Mouse (Mus musculus): Measurements from ENCODE around the gene Ecd. TPM values are rescaled to one million over a fixed set of nuclear protein-coding genes. Genes with fewer than 3 reads are reported as not detected.

Ecd gene
- total RNA-seq, 1 experiment, result 53.5 TPM

- H3K36me3 ChIP-seq (ENCODE audit: control insufficient read depth, insufficient read depth, low read length, poor library complexity, severe bottlenecking), result peaks cover 14% of the 10 kb centered on the region
- H3K4me1 ChIP-seq (ENCODE audit: control insufficient read depth in 2 of 2, insufficient read depth in 2 of 2, low read length in 2 of 2, poor library complexity in 1 of 2), result no peaks in the 10 kb centered on the region
- in situ Hi-C loops (cut with MboI; ENCODE audit: low sequenced_read_pairs in 2 of 2, unreplicated experiment in 2 of 2), result no loop called here
- H3K4me3 ChIP-seq (ENCODE audit: insufficient read depth in 1 of 2, low read depth in 1 of 2, low read length in 2 of 2, poor library complexity in 1 of 2, severe bottlenecking in 1 of 2), result no peak overlapping the region
- DNase-seq (ENCODE audit: low read depth, low spot score), result no peak
- no peak overlapping the region for H3K27ac ChIP-seq (ENCODE audit: insufficient read depth, low read depth, low read length, poor library complexity, severe bottlenecking)
- TF ChIP-seq CHD2 (IDR thresholded peaks at IDR 0.05; ENCODE audit: low read depth, low read length) (no peak), HCFC1 (IDR thresholded peaks at IDR 0.05; ENCODE audit: borderline replicate concordance, insufficient read depth, low read length) (no peak), ZC3H11A (IDR thresholded peaks at IDR 0.05; ENCODE audit: borderline replicate concordance, low read depth, low read length) (no peak), MAFK (IDR thresholded peaks at IDR 0.05; ENCODE audit: insufficient read depth, low read depth, low read length) (no peak), ZNF384 (IDR thresholded peaks at IDR 0.05; ENCODE audit: low read depth, low read length) (no peak)
- H3K9me3 ChIP-seq (ENCODE audit: control insufficient read depth, insufficient read depth, low read depth, low read length), result no peaks in the 10 kb centered on the region; the same call in 1 of the 2 replicates
- no peak overlapping the region for H3K9ac ChIP-seq (ENCODE audit: insufficient read depth, low read depth, low read length, poor library complexity, severe bottlenecking)
Observed at GRCm38 (mm10) chr14:20340866-20341265, 7.1 kb downstream of the Ecd start.

- Histone ChIP-seq H3K9me3 (ENCODE audit: control insufficient read depth, insufficient read depth, low read depth, low read length) (no peaks in the 10 kb centered on the region; the same call in 1 of the 2 replicates), H3K4me1 (ENCODE audit: control insufficient read depth in 2 of 2, insufficient read depth in 2 of 2, low read length in 2 of 2, poor library complexity in 1 of 2) (no peaks in the 10 kb centered on the region), H3K36me3 (ENCODE audit: control insufficient read depth, insufficient read depth, low read length, poor library complexity, severe bottlenecking) (peaks cover 17% of the 10 kb centered on the region), H3K4me3 (ENCODE audit: insufficient read depth in 1 of 2, low read depth in 1 of 2, low read length in 2 of 2, poor library complexity in 1 of 2, severe bottlenecking in 1 of 2) (no peak overlapping the region), H3K9ac (ENCODE audit: insufficient read depth, low read depth, low read length, poor library complexity, severe bottlenecking) (no peak overlapping the region), H3K27ac (ENCODE audit: insufficient read depth, low read depth, low read length, poor library complexity, severe bottlenecking) (no peak overlapping the region)
- TF ChIP-seq ZNF384 (IDR thresholded peaks at IDR 0.05; ENCODE audit: low read depth, low read length) (no peak), CHD2 (IDR thresholded peaks at IDR 0.05; ENCODE audit: low read depth, low read length) (no peak), MAFK (IDR thresholded peaks at IDR 0.05; ENCODE audit: insufficient read depth, low read depth, low read length) (no peak), HCFC1 (IDR thresholded peaks at IDR 0.05; ENCODE audit: borderline replicate concordance, insufficient read depth, low read length) (no peak), ZC3H11A (IDR thresholded peaks at IDR 0.05; ENCODE audit: borderline replicate concordance, low read depth, low read length) (no peak)
- in situ Hi-C loops (cut with MboI; ENCODE audit: low sequenced_read_pairs in 2 of 2, unreplicated experiment in 2 of 2), result no loop called here
- DNase-seq (ENCODE audit: low read depth, low spot score), result peak; percentile 48
Observed at GRCm38 (mm10) chr14:20340149-20340548, 7.8 kb downstream of the Ecd start.

- no peak for DNase-seq (ENCODE audit: low read depth, low spot score)
- in situ Hi-C loops (cut with MboI; ENCODE audit: low sequenced_read_pairs in 2 of 2, unreplicated experiment in 2 of 2), result no loop called here
- H3K4me1 ChIP-seq (ENCODE audit: control insufficient read depth in 2 of 2, insufficient read depth in 2 of 2, low read length in 2 of 2, poor library complexity in 1 of 2), result no peaks in the 10 kb centered on the region
- TF ChIP-seq CHD2 (IDR thresholded peaks at IDR 0.05; ENCODE audit: low read depth, low read length) (no peak), MAFK (IDR thresholded peaks at IDR 0.05; ENCODE audit: insufficient read depth, low read depth, low read length) (no peak), HCFC1 (IDR thresholded peaks at IDR 0.05; ENCODE audit: borderline replicate concordance, insufficient read depth, low read length) (no peak), ZC3H11A (IDR thresholded peaks at IDR 0.05; ENCODE audit: borderline replicate concordance, low read depth, low read length) (no peak), ZNF384 (IDR thresholded peaks at IDR 0.05; ENCODE audit: low read depth, low read length) (no peak)
- peaks cover 17% of the 10 kb centered on the region for H3K36me3 ChIP-seq (ENCODE audit: control insufficient read depth, insufficient read depth, low read length, poor library complexity, severe bottlenecking)
- H3K27ac ChIP-seq (ENCODE audit: insufficient read depth, low read depth, low read length, poor library complexity, severe bottlenecking), result no peak overlapping the region
- H3K9ac ChIP-seq (ENCODE audit: insufficient read depth, low read depth, low read length, poor library complexity, severe bottlenecking), result no peak overlapping the region
- no peak overlapping the region for H3K4me3 ChIP-seq (ENCODE audit: insufficient read depth in 1 of 2, low read depth in 1 of 2, low read length in 2 of 2, poor library complexity in 1 of 2, severe bottlenecking in 1 of 2)
- H3K9me3 ChIP-seq (ENCODE audit: control insufficient read depth, insufficient read depth, low read depth, low read length), result no peaks in the 10 kb centered on the region; the same call in 1 of the 2 replicates
Observed at GRCm38 (mm10) chr14:20339415-20339814, 8.5 kb downstream of the Ecd start.

GRCm38 (mm10) chr14:20331316-20331715 is 16.6 kb downstream of the Ecd start:
- no peak for TF ChIP-seq MAFK (IDR thresholded peaks at IDR 0.05; ENCODE audit: insufficient read depth, low read depth, low read length)
- in situ Hi-C loops (cut with MboI; ENCODE audit: low sequenced_read_pairs in 2 of 2, unreplicated experiment in 2 of 2), result no loop called here
- no peak overlapping the region for H3K27ac ChIP-seq (ENCODE audit: insufficient read depth, low read depth, low read length, poor library complexity, severe bottlenecking)
- peaks cover 0 to 2% of the 10 kb centered on the region in 2 experiments; a peak in 1 of 4 replicates for H3K4me1 ChIP-seq (ENCODE audit: control insufficient read depth in 2 of 2, insufficient read depth in 2 of 2, low read length in 2 of 2, poor library complexity in 1 of 2)
- H3K9me3 ChIP-seq (ENCODE audit: control insufficient read depth, insufficient read depth, low read depth, low read length), result no peaks in the 10 kb centered on the region
- peaks cover 30% of the 10 kb centered on the region for H3K36me3 ChIP-seq (ENCODE audit: control insufficient read depth, insufficient read depth, low read length, poor library complexity, severe bottlenecking)
- DNase-seq (ENCODE audit: low read depth, low spot score), result no peak
- H3K4me3 ChIP-seq (ENCODE audit: insufficient read depth in 1 of 2, low read depth in 1 of 2, low read length in 2 of 2, poor library complexity in 1 of 2, severe bottlenecking in 1 of 2), result no peak overlapping the region
- H3K9ac ChIP-seq (ENCODE audit: insufficient read depth, low read depth, low read length, poor library complexity, severe bottlenecking), result no peak overlapping the region

- peaks cover 17% of the 10 kb centered on the region for H3K36me3 ChIP-seq (ENCODE audit: control insufficient read depth, insufficient read depth, low read length, poor library complexity, severe bottlenecking)
- peak overlapping the region in 1 of 2 experiments; percentile 6; a peak in 1 of 4 replicates for H3K4me3 ChIP-seq (ENCODE audit: insufficient read depth in 1 of 2, low read depth in 1 of 2, low read length in 2 of 2, poor library complexity in 1 of 2, severe bottlenecking in 1 of 2)
- no peaks in the 10 kb centered on the region for H3K9me3 ChIP-seq (ENCODE audit: control insufficient read depth, insufficient read depth, low read depth, low read length)
- peaks cover 0 to 2% of the 10 kb centered on the region in 2 experiments; a peak in 1 of 4 replicates for H3K4me1 ChIP-seq (ENCODE audit: control insufficient read depth in 2 of 2, insufficient read depth in 2 of 2, low read length in 2 of 2, poor library complexity in 1 of 2)
- H3K9ac ChIP-seq (ENCODE audit: insufficient read depth, low read depth, low read length, poor library complexity, severe bottlenecking), result no peak overlapping the region
- peak; percentile 43 for DNase-seq (ENCODE audit: low read depth, low spot score)
- H3K27ac ChIP-seq (ENCODE audit: insufficient read depth, low read depth, low read length, poor library complexity, severe bottlenecking), result no peak overlapping the region
- TF ChIP-seq ZNF384 (IDR thresholded peaks at IDR 0.05; ENCODE audit: low read depth, low read length), result no peak
- TF ChIP-seq ZC3H11A (IDR thresholded peaks at IDR 0.05; ENCODE audit: borderline replicate concordance, low read depth, low read length), result no peak
- no peak for TF ChIP-seq CHD2 (IDR thresholded peaks at IDR 0.05; ENCODE audit: low read depth, low read length)
- no peak for TF ChIP-seq MAFK (IDR thresholded peaks at IDR 0.05; ENCODE audit: insufficient read depth, low read depth, low read length)
- TF ChIP-seq HCFC1 (IDR thresholded peaks at IDR 0.05; ENCODE audit: borderline replicate concordance, insufficient read depth, low read length), result no peak
- in situ Hi-C loops (cut with MboI; ENCODE audit: low sequenced_read_pairs in 2 of 2, unreplicated experiment in 2 of 2), result no loop called here
Observed at GRCm38 (mm10) chr14:20328474-20328873, 19.4 kb downstream of the Ecd start.

Data from ES-E14 (cell line).